Mouse (Mus musculus) liver, embryonic 14.5 days (tissue): ENCODE measurements around the gene Adh5. TPM values are rescaled to one million over a fixed set of nuclear protein-coding genes. Genes with fewer than 3 reads are reported as not detected.

Experiments used
- ATAC-seq: fragments of 200-750 bp; cut with Nextera tagmentation; 2 replicates; pipeline ENCODE4 v1.8.0; 2017; ENCODE audit warnings: moderate number of reproducible peaks, mild to moderate bottlenecking, moderate library complexity; ENCODE audit not compliant: insufficient read depth
- DNase-seq, 3 experiments: peaks; one replicate each; pipeline ENCODE4 v3.0.0-alpha.2; 2012 to 2013; ENCODE audit warnings: low read depth in 3 of 3, low spot score in 3 of 3
- H3K27ac ChIP-seq: fragments of 300-500 bp; sonication (generic); 2 replicates; pipeline ENCODE4 v1.5.1; 2014; ENCODE audit warnings: moderate library complexity, mild to moderate bottlenecking, control low read depth, inconsistent platforms
- H3K27me3 ChIP-seq: fragments of 300-500 bp; sonication (generic); 2 replicates; pipeline ENCODE4 v1.6.1; 2014; ENCODE audit warnings: mild to moderate bottlenecking, low read length, moderate library complexity; ENCODE audit not compliant: control insufficient read depth, insufficient read depth
- H3K36me3 ChIP-seq: fragments of 300-500 bp; sonication (generic); replicated peaks from 2 replicates; pipeline ENCODE4 v1.6.1; 2014; ENCODE audit warnings: low read depth; ENCODE audit not compliant: control insufficient read depth, insufficient read depth
- H3K4me1 ChIP-seq, 2 experiments: fragments of 200-500 bp in 1 of 2; fragments of 300-500 bp in 1 of 2; sonication (generic) in 1 of 2; replicated peaks; 2 replicates each; pipeline ENCODE4 v1.6.1; 2012 to 2014; ENCODE audit warnings: antibody characterized with exemption in 1 of 2, inconsistent platforms in 1 of 2, low read length in 1 of 2; ENCODE audit not compliant: control insufficient read depth in 2 of 2, insufficient read depth in 2 of 2
- H3K4me2 ChIP-seq: fragments of 300-500 bp; sonication (generic); 2 replicates; pipeline ENCODE4 v1.6.1; 2014; ENCODE audit warnings: low read depth, mild to moderate bottlenecking, control low read depth, moderate library complexity
- H3K4me3 ChIP-seq, 2 experiments: fragments of 200-500 bp in 1 of 2; fragments of 300-500 bp in 1 of 2; sonication (generic) in 1 of 2; 2 replicates each; pipeline ENCODE4 v1.5.1; 2012 to 2014; ENCODE audit warnings: low read depth in 2 of 2, low read length in 2 of 2, mild to moderate bottlenecking in 2 of 2, control low read depth in 1 of 2, inconsistent platforms in 1 of 2, moderate library complexity in 1 of 2; ENCODE audit not compliant: insufficient read depth in 1 of 2
- H3K9ac ChIP-seq: fragments of 300-500 bp; sonication (generic); replicated peaks from 2 replicates; pipeline ENCODE4 v1.6.1; 2014; ENCODE audit warnings: mild to moderate bottlenecking, control low read depth, moderate library complexity
- H3K9me3 ChIP-seq: fragments of 300-500 bp; sonication (generic); 2 replicates; pipeline ENCODE4 v1.6.1; 2016; ENCODE audit warnings: low read length, mixed read lengths; ENCODE audit not compliant: control insufficient read depth
- CTCF ChIP-seq: IDR thresholded peaks from 2 replicates; pipeline ENCODE4 v1.5.1; 2016; ENCODE audit warnings: antibody characterized with exemption, low read depth, control low read depth
- EP300 ChIP-seq: IDR thresholded peaks from 2 replicates; pipeline ENCODE4 v1.6.1; 2016; ENCODE audit warnings: antibody characterized with exemption, low read depth
- WGBS: fragments of 180-500 bp; shearing (Covaris S2); extraction: QIAGEN DNeasy Blood & Tissue Kit; methylation state at CpG from one replicate; pipeline ENCODE4 v1.1.7; 2014; ENCODE audit not compliant: insufficient replicate concordance; 5-methylcytosine and 5-hydroxymethylcytosine counted together
- polyA plus RNA-seq, 2 experiments: library from polyadenylated mRNA; depleted of rRNA in 1 of 2; stranded (reverse) in 1 of 2; unstranded in 1 of 2; fragments of >200 nt; fragmentation: Nextera tagmentation in 1 of 2; extraction: Ambion mirVana in 1 of 2; gene quantifications; 2 replicates each; pipeline versions ENCODE4 v1.2.1 to v1.2.3; 2012 to 2014

Adh5 gene
- polyA plus RNA-seq, 2 experiments, result 38.9 to 92.6 TPM

GRCm38 (mm10) chr3:138481526-138482284 is 38.8 kb downstream of the Adh5 start:
- TF ChIP-seq CTCF (no peak), EP300 (no peak)
- H3K9ac ChIP-seq, result no peak overlapping the region
- H3K36me3 ChIP-seq, result peaks cover 34% of the 10 kb centered on the region
- H3K27ac ChIP-seq, result no peak overlapping the region
- H3K4me1 ChIP-seq, result peaks cover 0 to 11% of the 10 kb centered on the region in 2 experiments; a peak in 2 of 4 replicates
- no peak overlapping the region for H3K4me3 ChIP-seq
- no peaks in the 10 kb centered on the region for H3K9me3 ChIP-seq
- WGBS, result 72% methylated on average over 14 of the region's 14 CpGs
- ATAC-seq, result no peak
- H3K27me3 ChIP-seq, result no peaks in the 10 kb centered on the region
- DNase-seq, result no peak
- H3K4me2 ChIP-seq, result no peak overlapping the region

- TF ChIP-seq CTCF, result no peak
- TF ChIP-seq EP300, result no peak
- no peak for ATAC-seq
- H3K27ac ChIP-seq, result no peak overlapping the region
- WGBS, result 74% methylated on average over 2 of the region's 2 CpGs
- H3K4me2 ChIP-seq, result no peak overlapping the region
- no peak overlapping the region for H3K4me3 ChIP-seq
- no peaks in the 10 kb centered on the region for H3K9me3 ChIP-seq
- H3K9ac ChIP-seq, result no peak overlapping the region
- H3K36me3 ChIP-seq, result peaks cover 37% of the 10 kb centered on the region
- no peaks in the 10 kb centered on the region for H3K27me3 ChIP-seq
- peaks cover 6 to 18% of the 10 kb centered on the region in 2 experiments; a peak in 3 of 4 replicates for H3K4me1 ChIP-seq
- no peak for DNase-seq
Measured at GRCm38 (mm10) chr3:138483240-138483639, 40.3 kb downstream of the Adh5 start.

GRCm38 (mm10) chr3:138488584-138489326 is 45.9 kb downstream of the Adh5 start:
- Histone ChIP-seq H3K4me3 (peak overlapping the region; percentile 68 to 96), H3K9me3 (no peaks in the 10 kb centered on the region), H3K27ac (peak overlapping the region; percentile 41), H3K36me3 (peaks cover 8% of the 10 kb centered on the region), H3K4me2 (peak overlapping the region; percentile 68), H3K4me1 (peaks cover 6 to 9% of the 10 kb centered on the region in 2 experiments; a peak in 3 of 4 replicates), H3K27me3 (no peaks in the 10 kb centered on the region), H3K9ac (peak overlapping the region; percentile 94)
- WGBS, result under 1% methylated on average over 60 of the region's 61 CpGs
- no peak for TF ChIP-seq EP300
- no peak for TF ChIP-seq CTCF
- peak; percentile 72 for ATAC-seq
- DNase-seq, result no peak

- H3K9me3 ChIP-seq, result no peaks in the 10 kb centered on the region
- WGBS, result under 1% methylated on average over 53 of the region's 65 CpGs
Measured at GRCm38 (mm10) chr3:138489327-138490033, 46.6 kb downstream of the Adh5 start, which contains the start of gene Metap1. Metap1 (minus strand) TSS chr3:138489515.

More at GRCm38 (mm10) chr3:138489327-138490033, 46.6 kb downstream of the Adh5 start, which contains the start of gene Metap1:
- Histone ChIP-seq H3K27me3 (no peaks in the 10 kb centered on the region), H3K4me3 (peak within 1 kb of the TSS; percentile 79 to 96), H3K9ac (peak within 1 kb of the TSS; percentile 94), H3K4me2 (peak within 1 kb of the TSS; percentile 91), H3K4me1 (peaks cover 6 to 11% of the 10 kb centered on the region in 2 experiments; a peak in 3 of 4 replicates), H3K36me3 (peaks cover 8% of the 10 kb centered on the region), H3K27ac (peak within 1 kb of the TSS; percentile 41)
- ATAC-seq (peak; percentile 99), DNase-seq (peak; percentile 83 to 87 (median 86))
- TF ChIP-seq EP300 (no peak), CTCF (peak; percentile 33; the same call in 1 of the 2 replicates)
